Mouse (Mus musculus) heart, postnatal 25 days (tissue): ENCODE data around the gene Psg29. TPM values are rescaled to one million over a fixed set of nuclear protein-coding genes. Genes with fewer than 3 reads are reported as not detected.

Experiments used
- DNase-seq: peaks from one replicate; pipeline ENCODE4 v3.0.0; 2022; ENCODE audit warnings: low spot score
- intact Hi-C: fragments of 180-260 bp; cut with DNase I; formaldehyde crosslinking; loops from one replicate; pipeline ENCODE4 v1.15.1; 2025
- total RNA-seq, 2 experiments: library from RNA; stranded (reverse); gene quantifications; 2 replicates each; pipeline ENCODE4 v1.2.3; 2021

Psg29 gene
- not detected for total RNA-seq

DNA sequence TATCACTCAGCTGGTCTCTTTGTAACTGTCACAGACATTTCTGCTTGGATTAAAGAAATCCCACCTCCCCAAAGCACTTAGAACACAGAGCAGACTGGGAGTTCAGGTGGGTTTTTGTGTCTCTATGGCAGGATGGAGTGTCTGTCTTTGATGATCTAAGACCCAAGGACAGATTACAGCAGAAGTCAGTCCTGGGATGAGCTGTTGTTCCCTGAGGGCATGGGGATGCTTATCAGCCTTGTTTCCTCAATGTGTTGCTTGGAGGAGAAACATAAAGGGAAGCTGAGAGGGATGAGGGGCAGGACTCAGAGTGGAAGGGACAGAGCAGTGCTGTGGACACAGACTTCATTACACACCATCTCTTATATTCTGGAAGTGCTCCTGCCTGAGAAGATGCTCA is at the start of gene Psg29:
Psg29 (plus strand) TSS at position 301 of the 400 bp plus-strand sequence.
- no peak for DNase-seq
- intact Hi-C loops, result no loop called here

DNA sequence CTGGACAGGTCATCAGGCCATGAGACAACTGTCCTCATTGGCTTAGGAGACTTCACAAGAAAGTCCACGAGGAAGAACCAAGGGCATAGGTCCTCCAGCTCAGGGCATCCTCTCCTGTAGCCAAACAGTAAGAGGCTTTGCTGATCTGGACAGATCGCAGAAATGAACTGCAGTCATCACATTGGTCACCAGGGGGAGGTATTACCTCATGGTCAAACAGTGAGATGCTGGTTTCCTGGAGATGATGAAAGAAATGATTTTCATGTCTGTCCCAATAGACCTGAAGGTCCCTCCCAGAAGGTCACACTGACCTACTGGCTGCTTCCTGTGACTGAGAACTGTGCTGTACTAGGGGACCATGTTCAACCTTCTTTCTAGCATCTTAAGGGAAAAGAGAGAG is 47.6 kb upstream of the Psg29 start:
- no peak for DNase-seq
- intact Hi-C loops, result loop anchor here (10.0 kb wide), 1 partner anchor 1529 kb away; the partner anchor contains the start of gene Psg20

DNA sequence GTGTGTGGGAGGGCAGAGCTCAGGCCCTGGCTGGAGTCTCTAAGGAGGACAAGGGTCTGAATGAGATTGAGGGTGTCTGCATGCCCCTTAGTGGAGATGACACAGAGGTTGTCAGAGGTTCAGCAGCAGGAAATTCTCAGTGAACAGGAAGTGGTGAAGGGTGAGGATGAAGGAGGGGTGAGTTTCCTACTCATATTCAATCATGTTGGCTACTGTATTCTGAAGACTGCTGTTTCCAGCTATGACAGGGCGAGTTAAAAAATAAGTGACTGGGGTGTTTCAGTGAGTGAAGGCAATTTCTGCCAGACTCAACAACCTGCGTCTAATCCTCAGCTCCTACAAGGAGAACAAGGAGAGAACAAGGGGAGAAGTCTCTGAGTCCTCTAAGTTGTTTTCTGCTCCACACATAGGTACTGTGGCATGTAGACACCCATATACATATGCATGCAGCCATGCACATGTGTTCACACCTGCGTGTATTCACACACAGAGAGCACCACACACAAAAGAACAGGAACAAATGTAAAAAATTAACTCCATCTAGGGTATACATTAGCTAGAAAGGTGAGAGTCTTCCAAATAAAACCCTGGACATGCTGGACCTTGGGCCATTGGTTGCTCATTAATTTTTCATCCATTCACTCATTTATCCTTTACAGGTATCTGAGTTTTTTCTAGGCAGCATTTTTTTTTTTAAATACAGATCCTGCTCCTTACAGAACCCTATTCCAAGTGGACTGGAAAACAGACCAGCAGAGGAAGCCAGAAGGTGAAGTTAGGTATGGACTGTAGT is 46.2 kb upstream of the Psg29 start:
- intact Hi-C loops, result loop anchor here (10.0 kb wide), 1 partner anchor 1528 kb away; the partner anchor contains the start of gene Psg20
- DNase-seq, result no peak

DNA sequence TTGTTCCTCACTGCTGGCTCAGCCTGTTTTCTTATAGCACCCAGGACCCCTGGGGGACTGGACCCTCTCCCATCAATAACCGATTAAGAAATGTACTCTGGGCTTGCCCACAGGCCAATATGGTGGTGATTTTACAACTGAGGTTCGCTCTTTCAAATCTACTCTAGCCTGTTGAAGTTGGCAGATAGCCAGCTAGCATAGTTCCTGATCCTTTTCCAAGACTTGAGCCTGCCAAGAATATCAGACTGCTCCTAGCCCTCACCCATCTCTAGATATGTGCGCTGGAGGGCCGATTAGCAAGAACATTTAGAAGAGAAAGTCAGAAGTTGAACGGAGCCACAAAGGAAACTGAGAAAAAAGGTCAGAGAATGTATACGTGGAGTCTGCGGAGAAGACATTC is 44.3 kb upstream of the Psg29 start:
- DNase-seq, result no peak
- intact Hi-C loops, result loop anchor here (10.0 kb wide), 1 partner anchor 1526 kb away; the partner anchor contains the start of gene Psg20

DNA sequence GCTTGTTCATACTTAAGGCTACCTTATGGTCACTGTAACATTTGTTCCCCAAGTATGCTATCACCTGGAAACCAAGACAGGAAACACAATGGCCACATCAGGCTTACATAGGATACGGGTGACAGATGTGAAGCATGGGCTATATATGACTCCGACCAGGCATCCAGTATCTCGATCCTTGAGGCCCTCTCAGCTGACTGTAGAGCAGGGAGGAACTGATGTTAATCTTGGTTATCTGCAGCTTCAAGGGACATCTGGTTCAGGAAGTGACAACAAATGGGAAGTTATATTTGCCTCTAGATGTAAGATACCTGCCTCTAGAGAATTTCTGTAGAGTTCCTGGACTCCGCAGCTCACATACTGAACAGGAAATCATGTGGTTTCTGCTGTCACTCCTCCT is 31.4 kb upstream of the Psg29 start:
- no peak for DNase-seq
- intact Hi-C loops, result no loop called here

DNA sequence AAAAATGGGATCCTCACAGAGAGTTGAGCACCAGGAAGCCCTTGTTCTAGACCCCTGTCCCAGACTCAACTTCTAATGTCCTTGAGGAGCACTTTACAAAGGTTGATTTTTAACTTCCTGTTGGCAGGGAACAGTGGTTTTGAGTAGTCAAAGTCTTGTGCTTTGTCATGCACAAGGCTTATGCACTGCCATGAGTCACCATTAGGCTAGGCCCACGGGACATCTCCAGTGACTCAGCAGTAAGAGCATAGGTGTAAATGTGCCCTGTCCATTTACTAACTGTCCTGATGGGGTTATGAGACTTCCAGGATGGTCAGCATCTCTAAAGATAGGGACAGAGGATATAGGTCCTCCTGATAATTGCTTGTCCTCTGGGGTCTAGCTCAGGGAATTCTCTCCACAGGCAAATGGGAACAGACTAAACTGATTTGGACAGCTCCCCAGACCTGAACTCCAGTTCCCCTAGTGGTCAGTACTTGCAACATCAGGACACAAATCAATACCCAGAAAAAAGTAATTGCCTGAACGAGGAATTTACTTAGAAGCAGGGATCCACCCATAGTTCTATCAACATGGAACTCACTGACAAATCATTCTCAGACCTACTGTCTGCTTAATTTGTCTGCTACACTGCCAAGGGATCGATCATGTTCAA is 2.4 kb downstream of the Psg29 start:
- DNase-seq, result no peak
- intact Hi-C loops, result no loop called here

Other genes with a start within 250 kb of the Psg29 start
- gene Pnmal1, start 243.8 kb upstream of the Psg29 start, total RNA-seq, result not detected
- not detected for gene Gm42372, start 220.4 kb upstream of the Psg29 start, total RNA-seq
- 1 to 10 TPM; 5.2 to 6.5 TPM for gene Ccdc8, start 210.8 kb upstream of the Psg29 start, total RNA-seq
- 100 to 1,000 TPM in 1 of 2 experiments, 10 to 100 TPM in 1; 97.5 to 102 TPM for gene Ppp5c, start 175.6 kb upstream of the Psg29 start, total RNA-seq
- gene Hif3a, start 141.1 kb upstream of the Psg29 start, total RNA-seq, result 1 to 10 TPM; 1.8 to 1.9 TPM
- under 1 TPM; 0.14 to 0.16 TPM for gene Psg16, start 129.4 kb upstream of the Psg29 start, total RNA-seq
- not detected for gene Ceacam3, start 53.2 kb upstream of the Psg29 start, total RNA-seq